Mouse (Mus musculus) left cerebral cortex, adult 18-20 months (tissue): ENCODE results near the gene Olfr766-ps1. TPM values are rescaled to one million over a fixed set of nuclear protein-coding genes. Genes with fewer than 3 reads are reported as not detected.
"Not testable (repeated sequence)": the region's sequence is repeated elsewhere in the genome, so short reads cannot be mapped to it uniquely, and the experiment has no call there.

Experiments used
- DNase-seq, 2 experiments: peaks; one replicate each; pipeline ENCODE4 v3.0.0; 2021 to 2022; ENCODE audit warnings: low spot score in 2 of 2, mixed read lengths in 1 of 2
- long read RNA-seq, 2 experiments: library from polyadenylated mRNA; stranded (forward); transcript quantifications; one replicate each; pipeline ENCODE4 v2.0.0; 2021
- total RNA-seq, 2 experiments: library from RNA; stranded (reverse); gene quantifications; 2 replicates each; pipeline ENCODE4 v1.2.3; 2021

The Olfr766-ps1 gene
- total RNA-seq = not detected
- long read RNA-seq, experiment 1 = 0 reads
- long read RNA-seq, experiment 2 = 0 reads

GRCm38 (mm10) chr10:129068877-129069276 lies at the start of gene Olfr766-ps1:
Olfr766-ps1 (minus strand) TSS chr10:129068977.
- DNase-seq = no peak

DNA sequence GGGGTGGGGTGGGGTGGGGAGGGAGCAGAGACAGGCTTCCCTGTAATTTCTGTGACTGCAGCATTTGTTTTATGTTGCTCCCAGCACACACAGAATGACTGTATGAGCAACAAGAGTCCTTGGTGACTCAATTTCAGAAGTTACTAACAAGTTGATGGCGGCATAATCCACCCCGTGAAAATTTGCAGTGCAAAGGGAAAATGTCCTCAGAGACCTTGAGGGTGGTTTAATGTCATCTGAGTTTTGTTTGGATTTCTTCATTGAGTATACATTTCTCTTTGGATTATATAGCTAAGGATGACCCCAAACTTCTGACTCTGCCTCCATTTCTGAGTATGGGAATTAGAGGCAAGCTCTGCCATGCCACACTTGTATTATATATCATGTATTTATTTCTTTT lies 49.0 kb upstream of the Olfr766-ps1 start, which contains the start of gene Olfr769:
TSS of gene Olfr769 (minus strand) at position 101 of the 400 bp plus-strand sequence.
- DNase-seq = no peak

DNA sequence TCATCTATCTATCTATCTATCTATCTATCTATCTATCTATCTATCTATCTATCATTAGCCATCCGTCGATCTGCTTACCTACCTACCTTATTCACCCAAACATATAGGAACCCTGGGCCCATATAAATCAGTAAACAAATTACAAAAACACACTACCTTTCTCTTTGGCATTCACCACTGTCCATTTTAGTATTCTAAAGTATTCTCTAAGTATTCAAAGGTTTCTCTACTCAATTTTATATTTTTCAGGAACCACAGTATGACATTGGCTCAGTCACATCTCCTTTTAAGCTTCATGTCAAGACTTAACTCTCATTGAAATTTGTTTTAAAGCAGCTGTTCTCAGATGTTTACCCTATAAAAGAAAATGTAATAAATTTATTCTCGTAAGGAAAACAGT lies 46.4 kb upstream of the Olfr766-ps1 start:
- no peak for DNase-seq

DNA sequence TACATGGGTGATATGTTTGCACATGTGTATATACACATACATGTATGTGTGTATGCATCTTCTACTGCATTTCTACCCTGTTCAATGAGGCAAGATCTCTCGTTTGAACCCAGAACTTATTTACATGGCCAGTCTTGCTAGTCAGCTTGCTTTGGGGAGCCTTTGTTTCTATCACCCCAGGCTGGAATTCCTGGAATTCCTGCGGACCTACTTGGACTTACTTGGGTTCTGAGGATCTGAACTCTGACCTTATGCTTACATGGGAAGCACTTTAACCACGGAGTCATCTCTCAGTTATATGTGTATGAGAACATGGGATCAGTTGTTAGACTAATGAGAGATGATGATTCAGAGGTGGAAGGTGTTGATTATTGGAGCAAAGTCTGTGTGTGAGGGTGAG lies 32.5 kb upstream of the Olfr766-ps1 start:
- no peak for DNase-seq

DNA sequence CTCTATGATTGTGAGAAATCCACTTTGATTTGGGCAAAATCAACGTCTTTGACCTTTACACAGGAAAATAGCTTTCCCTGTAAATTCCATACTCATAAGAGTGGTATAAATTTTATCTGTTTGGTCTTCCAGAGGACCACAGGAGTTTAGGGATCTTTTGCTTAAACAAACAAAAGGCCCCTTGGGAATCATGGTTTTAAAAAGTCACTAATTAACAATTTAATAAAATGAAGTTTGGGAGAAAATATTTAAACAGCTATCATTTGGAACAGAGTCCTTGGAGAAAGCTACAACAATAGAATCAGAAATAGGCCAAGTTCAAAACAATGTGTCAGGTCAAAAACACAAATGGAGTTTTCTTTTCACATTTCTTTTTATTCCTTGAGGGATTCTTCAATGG lies 30.5 kb upstream of the Olfr766-ps1 start, which contains the start of gene Olfr768:
TSS of gene Olfr768 (minus strand) at position 101 of the 400 bp plus-strand sequence.
- no peak for DNase-seq

GRCm38 (mm10) chr10:129082810-129083209 lies 14.0 kb upstream of the Olfr766-ps1 start, which contains the start of gene Olfr767:
Olfr767 (minus strand) TSS chr10:129082910.
- DNase-seq = not testable (repeated sequence)

DNA sequence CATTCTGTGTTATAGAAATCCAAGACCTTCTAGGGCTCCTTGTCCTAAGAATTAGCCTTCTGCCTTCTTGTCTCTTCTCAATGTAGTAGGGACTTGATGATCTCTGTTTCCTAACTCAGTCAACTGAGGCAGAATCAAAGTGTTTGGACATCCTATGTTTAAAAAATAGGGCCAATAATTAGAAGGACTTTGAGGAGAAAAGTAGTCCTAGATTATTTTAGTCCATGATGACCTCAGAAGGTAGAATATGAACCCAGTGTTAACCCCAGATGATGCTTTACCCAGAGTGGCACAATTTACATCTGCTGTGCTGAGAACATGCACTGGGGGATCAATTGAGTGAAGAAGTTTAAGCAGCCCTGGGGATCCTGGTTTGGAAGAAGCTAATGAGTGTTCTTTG lies 18.9 kb downstream of the Olfr766-ps1 start, which contains the start of gene Olfr765:
TSS of gene Olfr765 (minus strand) at position 101 of the 400 bp plus-strand sequence.
- not testable (repeated sequence) for DNase-seq

GRCm38 (mm10) chr10:129039796-129040195 lies 29.0 kb downstream of the Olfr766-ps1 start, which contains the start of gene Olfr764-ps1:
Olfr764-ps1 (minus strand) TSS chr10:129039896.
- DNase-seq = no peak

DNA sequence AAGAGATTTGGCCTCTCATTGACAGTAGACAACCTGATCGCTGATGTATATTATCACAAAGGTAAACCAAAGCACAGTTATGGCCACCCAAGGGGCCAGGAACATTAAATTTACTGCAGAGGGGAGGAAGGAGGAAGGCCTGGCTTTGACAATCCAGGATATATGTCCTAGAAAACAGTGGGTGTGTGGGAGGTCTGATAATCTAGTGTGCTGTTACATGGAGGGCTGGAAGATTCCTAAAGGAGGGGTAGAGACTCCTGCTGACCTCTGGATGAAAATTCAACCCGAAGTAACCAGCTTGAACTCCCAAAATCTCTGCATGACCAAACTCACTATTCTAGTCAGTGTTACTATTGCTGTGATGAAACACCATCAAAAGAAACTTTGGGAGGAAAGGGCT lies 40.4 kb downstream of the Olfr766-ps1 start:
- no peak for DNase-seq

GRCm38 (mm10) chr10:129026018-129026662 lies 42.6 kb downstream of the Olfr766-ps1 start:
- peak; percentile 30 to 60 for DNase-seq

DNA sequence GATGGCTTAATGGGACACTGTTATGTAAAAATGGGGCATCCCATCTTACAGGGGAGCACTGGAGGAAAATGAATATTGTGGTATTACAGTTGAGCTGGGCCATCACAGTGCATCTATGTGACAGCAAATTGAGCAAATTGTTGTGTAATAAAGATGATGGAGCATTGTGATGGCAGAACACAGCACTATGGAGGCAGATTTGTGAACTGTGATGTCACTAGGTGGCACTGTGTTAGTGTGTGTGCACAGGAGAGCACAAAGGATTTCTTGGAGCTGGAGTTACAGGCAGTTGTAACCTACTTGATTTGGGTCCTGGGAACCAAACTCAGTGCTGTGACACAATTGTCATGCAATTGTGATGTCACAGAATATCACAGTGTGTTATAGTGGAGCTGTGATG lies 45.5 kb downstream of the Olfr766-ps1 start:
- DNase-seq = no peak

- no peak for DNase-seq
Observed at GRCm38 (mm10) chr10:129014477-129014876, 54.3 kb downstream of the Olfr766-ps1 start.

Other genes starting within 250 kb of the Olfr766-ps1 start
- 1 to 10 TPM; 8.0 to 8.6 TPM for gene Ormdl2, start 247.3 kb downstream of the Olfr766-ps1 start, total RNA-seq
- 10 to 100 TPM; 12.5 to 15.2 TPM for gene Gdf11, start 177.3 kb downstream of the Olfr766-ps1 start, total RNA-seq
- gene Cd63, start 168.0 kb downstream of the Olfr766-ps1 start, total RNA-seq = 10 to 100 TPM; 69.1 to 71.4 TPM
- gene Rdh5, start 146.1 kb downstream of the Olfr766-ps1 start, total RNA-seq = 1 to 10 TPM; 3.6 to 7.6 TPM
- 10 to 100 TPM; 79.8 to 82.3 TPM for gene Bloc1s1, start 144.9 kb downstream of the Olfr766-ps1 start, total RNA-seq
- gene Itga7, start 135.2 kb downstream of the Olfr766-ps1 start, total RNA-seq = 10 to 100 TPM; 13.5 TPM
- gene Mettl7b, start 108.0 kb downstream of the Olfr766-ps1 start, total RNA-seq = not detected
- gene Olfr9, start 79.5 kb downstream of the Olfr766-ps1 start, total RNA-seq = not detected
- gene Olfr763, start 58.2 kb downstream of the Olfr766-ps1 start, total RNA-seq = not detected
- not detected for gene Olfr764-ps1, start 29.1 kb downstream of the Olfr766-ps1 start, total RNA-seq
- not detected for gene Olfr765, start 19.0 kb downstream of the Olfr766-ps1 start, total RNA-seq
- not detected for gene Olfr767, start 13.9 kb upstream of the Olfr766-ps1 start, total RNA-seq
- gene Olfr768, start 30.4 kb upstream of the Olfr766-ps1 start, total RNA-seq = not detected
- not detected for gene Olfr769, start 48.9 kb upstream of the Olfr766-ps1 start, total RNA-seq
- gene Olfr770, start 70.0 kb upstream of the Olfr766-ps1 start, total RNA-seq = not detected
- gene Olfr771, start 95.8 kb upstream of the Olfr766-ps1 start, total RNA-seq = not detected
- gene Olfr772, start 108.9 kb upstream of the Olfr766-ps1 start, total RNA-seq = not detected
- gene Olfr773, start 118.4 kb upstream of the Olfr766-ps1 start, total RNA-seq = not detected
- gene Olfr774, start 167.2 kb upstream of the Olfr766-ps1 start, total RNA-seq = not detected
- gene Olfr775, start 179.4 kb upstream of the Olfr766-ps1 start, total RNA-seq = not detected
- gene Olfr776, start 190.2 kb upstream of the Olfr766-ps1 start, total RNA-seq = not detected
- not detected for gene Olfr777, start 202.5 kb upstream of the Olfr766-ps1 start, total RNA-seq
- not detected for gene Olfr780, start 249.1 kb upstream of the Olfr766-ps1 start, total RNA-seq